Mouse (Mus musculus) olfactory bulb, adult 2 months (tissue): ENCODE measurements around the gene Wdr4. TPM values are rescaled to one million over a fixed set of nuclear protein-coding genes. Genes with fewer than 3 reads are reported as not detected.
A peak's percentile ranks its signal among the peaks of the same experiment; 100 is the strongest.

Experiments used
- H3K27ac ChIP-seq: fragments of 200-500 bp; 2 replicates; pipeline ENCODE4 v1.5.1; 2012; ENCODE audit warnings: low read depth, low read length; ENCODE audit not compliant: insufficient read depth
- H3K4me1 ChIP-seq: fragments of 200-500 bp; 2 replicates; pipeline ENCODE4 v1.6.1; 2012; ENCODE audit warnings: low read length; ENCODE audit not compliant: control insufficient read depth, insufficient read depth
- H3K4me3 ChIP-seq: fragments of 200-500 bp; 2 replicates; pipeline ENCODE4 v1.5.1; 2012; ENCODE audit warnings: mild to moderate bottlenecking, low read depth, low read length, moderate library complexity; ENCODE audit not compliant: insufficient read depth
- CTCF ChIP-seq: fragments of 200-500 bp; IDR thresholded peaks from 2 replicates; pipeline ENCODE4 v1.5.1; 2012; ENCODE audit warnings: low read depth, mild to moderate bottlenecking, low read length, moderate library complexity; ENCODE audit not compliant: insufficient read depth
- POLR2A ChIP-seq: fragments of 200-500 bp; IDR thresholded peaks from 2 replicates; pipeline ENCODE4 v1.6.1; 2012; ENCODE audit warnings: mild to moderate bottlenecking, low read depth, low read length, moderate library complexity; ENCODE audit not compliant: insufficient read depth
- WGBS: fragments of 180-500 bp; shearing (Covaris S2); methylation state at CpG from one replicate; pipeline ENCODE4 v1.1.7; 2018; 5-methylcytosine and 5-hydroxymethylcytosine counted together
- polyA plus RNA-seq: library from polyadenylated mRNA; stranded (reverse); fragments of >200 nt; gene quantifications from 2 replicates; pipeline ENCODE4 v1.2.4, GENCODE M21; 2012; ENCODE audit warnings: low replicate concordance; ENCODE audit not compliant: missing spikeins, insufficient read depth, insufficient read length

The Wdr4 gene
- polyA plus RNA-seq, 1 experiment: not detected

DNA sequence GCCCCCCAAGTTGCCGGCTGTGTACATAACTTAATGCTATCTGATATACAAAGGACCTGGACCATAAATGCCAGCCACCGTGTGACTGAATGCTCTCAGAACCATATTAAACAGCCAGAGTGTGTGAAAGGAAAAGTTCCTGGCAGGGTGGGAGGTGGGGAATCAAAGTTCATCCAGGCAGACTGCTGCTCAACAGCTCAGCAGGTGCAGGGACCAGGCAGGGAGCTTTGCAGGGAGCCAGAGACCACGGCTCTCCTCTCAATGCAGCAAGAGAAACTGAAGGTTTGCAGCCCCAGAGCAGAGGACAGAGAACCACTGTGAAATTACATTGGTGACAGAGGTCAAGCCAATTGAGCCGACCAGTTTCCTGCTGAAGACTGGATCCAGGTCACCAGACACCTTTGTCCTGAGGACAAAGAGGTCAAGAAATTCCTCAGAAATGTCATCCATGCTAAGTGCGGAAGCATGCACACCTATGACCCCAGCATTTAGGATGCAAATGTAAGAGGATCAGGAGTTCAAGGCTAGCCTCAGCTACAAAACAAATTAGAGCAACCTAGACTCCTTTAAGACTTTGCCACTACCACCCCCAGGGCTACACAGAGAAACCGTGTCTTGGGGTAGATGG lies 32.2 kb downstream of the Wdr4 start:
- no peak overlapping the region for H3K27ac ChIP-seq
- 53% methylated on average over 6 of the region's 6 CpGs for WGBS
- TF ChIP-seq CTCF (no peak), POLR2A (no peak)
- H3K4me1 ChIP-seq: peaks cover 3% of the 10 kb centered on the region
- H3K4me3 ChIP-seq: no peak overlapping the region

- Histone ChIP-seq H3K27ac (0 out of 2 replicates have a peak overlapping the region, but pooled peaks have one; percentile 20), H3K4me1 (peaks cover 3% of the 10 kb centered on the region), H3K4me3 (no peak overlapping the region)
- TF ChIP-seq POLR2A (no peak), CTCF (no peak)
- WGBS: 63% methylated on average over 10 of the region's 10 CpGs
These were observed 33.1 kb downstream of the Wdr4 start for GRCm38 (mm10) chr17:31486616-31487198.

GRCm38 (mm10) chr17:31479108-31479844 lies 40.5 kb downstream of the Wdr4 start:
- no peaks in the 10 kb centered on the region for H3K4me1 ChIP-seq
- TF ChIP-seq CTCF (no peak), POLR2A (no peak)
- WGBS: 75% methylated on average over 11 of the region's 11 CpGs
- no peak overlapping the region for H3K4me3 ChIP-seq
- no peak overlapping the region for H3K27ac ChIP-seq

DNA sequence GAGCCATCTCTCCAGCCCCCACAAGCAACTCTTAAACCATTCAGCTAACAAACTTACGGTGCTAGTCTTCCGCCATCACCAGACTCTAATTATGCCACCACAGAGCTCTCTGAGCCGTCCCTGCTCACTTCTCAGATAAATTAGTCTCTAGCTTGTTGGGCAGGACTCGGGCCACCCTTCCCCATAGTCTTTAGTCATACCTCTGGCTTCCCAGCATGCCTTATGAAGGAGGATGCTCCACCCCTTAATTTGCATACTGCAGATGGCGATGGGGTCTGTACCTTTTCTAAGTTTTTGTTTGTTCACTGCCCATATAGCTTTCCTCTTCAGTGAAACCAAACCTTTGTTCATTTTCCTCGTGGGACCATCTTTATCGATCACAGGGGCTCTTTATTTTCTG lies 41.2 kb downstream of the Wdr4 start:
- Histone ChIP-seq H3K4me3 (no peak overlapping the region), H3K4me1 (no peaks in the 10 kb centered on the region), H3K27ac (no peak overlapping the region)
- 76% methylated on average over 7 of the region's 7 CpGs for WGBS
- TF ChIP-seq CTCF: no peak
- TF ChIP-seq POLR2A: no peak

- TF ChIP-seq POLR2A: no peak
- Histone ChIP-seq H3K4me3 (no peak overlapping the region), H3K27ac (no peak overlapping the region), H3K4me1 (peaks cover 9% of the 10 kb centered on the region)
- WGBS: 85% methylated on average over 6 of the region's 6 CpGs
These were observed 45.4 kb downstream of the Wdr4 start for GRCm38 (mm10) chr17:31474388-31474787.

DNA sequence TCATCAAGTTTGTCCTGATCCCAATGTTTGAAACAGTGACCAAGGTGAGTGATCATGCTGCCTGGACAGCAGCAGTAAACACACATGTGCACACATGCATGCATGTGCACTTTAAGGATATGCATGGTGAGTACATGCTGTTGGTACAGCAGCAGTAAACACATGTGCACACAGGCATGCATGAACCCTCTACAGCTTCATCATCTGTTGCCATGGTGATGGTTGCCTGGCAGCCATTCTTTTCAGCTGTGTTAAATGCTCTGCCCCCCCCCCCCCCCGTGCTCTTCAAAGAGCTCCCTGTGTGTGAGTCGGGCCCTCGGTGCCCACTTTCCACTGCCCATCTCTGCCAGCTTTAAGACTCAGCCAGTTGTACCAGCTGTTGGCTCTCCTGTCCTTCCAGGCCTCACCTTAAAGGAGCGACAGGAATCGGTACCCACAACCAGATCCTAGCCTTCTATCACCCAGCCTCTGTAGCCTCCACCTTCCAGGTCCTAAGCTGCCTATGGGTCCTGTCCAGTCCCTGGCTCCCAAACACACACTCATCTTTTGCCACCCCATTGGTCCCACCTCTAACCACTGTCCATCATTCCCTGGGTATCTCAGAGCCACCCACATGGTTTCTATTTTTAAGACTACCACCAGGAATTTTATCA lies 48.9 kb downstream of the Wdr4 start:
- WGBS: 37% methylated on average over 5 of the region's 5 CpGs
- Histone ChIP-seq H3K4me1 (peaks cover 9% of the 10 kb centered on the region), H3K4me3 (no peak overlapping the region), H3K27ac (no peak overlapping the region)
- no peak for TF ChIP-seq CTCF
- no peak for TF ChIP-seq POLR2A

- 80% methylated on average over 5 of the region's 5 CpGs for WGBS
- no peak for TF ChIP-seq POLR2A
- Histone ChIP-seq H3K27ac (no peak overlapping the region), H3K4me3 (no peak overlapping the region), H3K4me1 (peaks cover 9% of the 10 kb centered on the region)
These were observed 51.3 kb downstream of the Wdr4 start for GRCm38 (mm10) chr17:31468496-31468895.

GRCm38 (mm10) chr17:31466854-31467253 lies 52.9 kb downstream of the Wdr4 start:
- TF ChIP-seq CTCF (no peak), POLR2A (no peak)
- Histone ChIP-seq H3K27ac (no peak overlapping the region), H3K4me1 (peaks cover 9% of the 10 kb centered on the region), H3K4me3 (no peak overlapping the region)
- WGBS: 93% methylated on average over 3 of the region's 3 CpGs

DNA sequence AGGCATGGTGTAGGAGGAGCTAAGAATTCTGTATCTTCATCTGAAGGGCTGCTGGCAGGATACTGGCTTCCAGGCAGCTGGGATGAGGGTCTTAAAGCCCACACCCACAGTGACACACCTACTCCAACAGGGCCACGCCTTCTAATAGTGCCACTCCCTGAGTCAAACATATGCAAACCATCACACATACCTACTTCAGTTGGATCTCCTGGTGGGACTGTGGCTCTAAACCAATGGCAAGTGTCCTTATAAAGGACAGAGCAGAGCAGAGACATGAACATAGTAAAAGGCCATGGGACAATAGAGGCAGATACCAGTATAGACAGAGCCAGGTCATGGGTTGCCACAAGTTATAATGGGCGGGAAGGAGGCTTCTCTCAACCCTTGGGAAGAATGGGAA lies 57.3 kb downstream of the Wdr4 start:
- H3K4me3 ChIP-seq: no peak overlapping the region
- peaks cover 3% of the 10 kb centered on the region; the same call in 1 of the 2 replicates for H3K4me1 ChIP-seq
- WGBS: 88% methylated on average over 2 of the region's 2 CpGs
- H3K27ac ChIP-seq: no peak overlapping the region
- TF ChIP-seq POLR2A: no peak
- no peak for TF ChIP-seq CTCF
